Mouse (Mus musculus) skeletal muscle tissue, adult 2 months (tissue): ENCODE measurements around the gene Brpf1.

Source experiments
- DNase-seq: peaks from one replicate; pipeline ENCODE4 v3.0.0-alpha.2; 2012; ENCODE audit warnings: low read depth, low spot score

Gene Brpf1

GRCm38 (mm10) chr6:113306986-113307349 is at the start of gene Brpf1:
Brpf1 (plus strand) TSS chr6:113307137.
- DNase-seq = no peak

DNA sequence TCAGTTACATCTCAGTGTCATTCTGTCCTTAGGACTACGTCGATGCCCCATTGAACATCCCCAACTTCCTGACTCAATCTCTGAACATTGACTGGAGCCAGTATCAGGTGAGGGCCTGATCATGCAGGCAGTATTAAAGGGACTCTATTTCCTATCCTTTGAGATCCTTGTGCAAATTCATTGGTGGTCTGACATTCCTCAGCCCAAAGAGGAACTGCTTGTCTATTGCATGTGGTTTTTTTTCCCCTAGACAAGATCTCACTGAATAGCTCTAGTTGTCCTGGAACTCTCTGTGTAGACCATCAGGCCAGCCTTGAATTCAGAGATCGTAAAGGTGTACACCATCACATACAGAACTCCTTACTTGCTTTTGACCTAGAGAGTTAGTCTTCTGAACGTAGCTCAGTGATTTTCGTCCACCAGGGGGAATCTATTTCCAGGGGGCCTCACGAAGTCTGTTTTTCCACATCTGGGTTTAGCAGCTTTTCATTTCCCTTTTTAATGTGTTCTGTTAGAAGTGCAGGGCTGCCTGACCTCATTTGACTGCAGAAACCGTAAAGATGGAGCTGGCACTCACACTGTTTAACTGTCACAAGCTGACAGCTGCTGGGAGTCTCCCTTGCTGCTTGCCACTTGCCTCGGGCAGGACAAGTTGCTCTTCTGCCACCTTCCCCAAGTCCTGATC is 45.6 kb upstream of the Brpf1 start:
- no peak for DNase-seq

GRCm38 (mm10) chr6:113263531-113263930 is 43.4 kb upstream of the Brpf1 start:
- no peak for DNase-seq

- no peak for DNase-seq
These were observed 42.5 kb upstream of the Brpf1 start for GRCm38 (mm10) chr6:113264429-113264828.

DNA sequence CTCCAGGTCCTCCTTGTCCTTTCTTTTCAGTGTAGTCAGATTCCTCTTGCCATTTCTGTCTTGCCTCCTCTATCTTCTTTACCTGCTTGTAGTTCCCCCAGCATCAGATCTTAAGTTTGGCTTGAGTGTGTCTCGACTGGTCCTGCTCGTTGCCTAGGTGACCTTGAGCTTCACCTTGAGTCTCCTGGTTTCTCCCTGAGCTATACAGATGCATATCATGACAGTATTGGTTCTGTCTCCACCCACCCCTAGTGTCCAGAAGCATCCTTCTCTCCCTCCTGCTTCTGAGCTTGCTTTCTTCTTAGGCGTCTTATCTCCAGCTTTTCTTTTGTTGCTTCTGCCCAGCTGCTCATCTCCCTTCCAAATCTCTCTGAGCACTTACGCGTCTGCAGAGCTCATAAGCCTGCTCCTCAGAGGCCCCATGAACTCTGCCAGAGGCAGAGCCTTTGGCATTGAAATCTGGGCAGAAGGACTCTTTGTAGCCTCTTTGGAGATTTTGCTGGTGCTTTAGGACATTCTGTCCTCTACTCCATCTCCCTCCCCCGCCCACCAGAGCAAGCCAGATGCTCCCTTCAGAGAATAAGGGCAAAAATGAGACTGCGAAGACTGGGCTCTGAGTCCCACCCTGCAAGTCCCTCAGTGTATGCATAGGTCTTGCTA is 39.8 kb upstream of the Brpf1 start:
- no peak for DNase-seq

GRCm38 (mm10) chr6:113267988-113268387 is 38.9 kb upstream of the Brpf1 start:
- no peak for DNase-seq

- DNase-seq = no peak
These were observed 34.6 kb upstream of the Brpf1 start for GRCm38 (mm10) chr6:113272365-113272764.

GRCm38 (mm10) chr6:113276846-113277245 is 30.1 kb upstream of the Brpf1 start:
- no peak for DNase-seq

- DNase-seq = no peak
These were observed 25.3 kb upstream of the Brpf1 start for GRCm38 (mm10) chr6:113281676-113282075.

GRCm38 (mm10) chr6:113282101-113282802 is 24.7 kb upstream of the Brpf1 start, which contains the start of gene Cpne9:
Cpne9 (plus strand) TSS chr6:113282307.
- DNase-seq = no peak

GRCm38 (mm10) chr6:113282969-113283368 is 24.0 kb upstream of the Brpf1 start:
- DNase-seq = no peak

GRCm38 (mm10) chr6:113283500-113283899 is 23.4 kb upstream of the Brpf1 start:
- no peak for DNase-seq

- DNase-seq = no peak
These were observed 22.0 kb upstream of the Brpf1 start for GRCm38 (mm10) chr6:113284931-113285330.

GRCm38 (mm10) chr6:113286316-113286715 is 20.6 kb upstream of the Brpf1 start:
- DNase-seq = no peak

- DNase-seq = no peak
These were observed 19.7 kb upstream of the Brpf1 start for GRCm38 (mm10) chr6:113287236-113287635.

DNA sequence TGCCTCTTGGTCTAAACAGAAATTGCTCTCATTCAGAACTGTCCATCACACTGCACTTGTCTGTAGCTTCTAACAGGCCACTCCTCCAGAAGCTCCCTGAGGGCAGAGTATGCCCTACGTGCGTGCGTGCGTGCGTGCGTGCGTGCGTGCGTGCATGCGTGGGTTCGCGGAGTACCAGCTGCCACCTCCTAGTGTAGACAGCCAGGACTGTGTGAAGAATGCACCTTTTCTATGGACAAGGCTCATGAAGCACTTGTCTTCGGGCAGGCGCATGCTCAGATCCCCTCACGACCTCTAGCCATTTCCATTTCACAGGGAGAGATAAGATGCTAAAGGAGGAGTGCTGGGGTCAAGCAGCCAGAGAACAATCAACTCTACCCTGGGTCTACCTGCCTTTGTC is 17.6 kb upstream of the Brpf1 start:
- no peak for DNase-seq

GRCm38 (mm10) chr6:113290346-113290745 is 16.6 kb upstream of the Brpf1 start:
- no peak for DNase-seq

DNA sequence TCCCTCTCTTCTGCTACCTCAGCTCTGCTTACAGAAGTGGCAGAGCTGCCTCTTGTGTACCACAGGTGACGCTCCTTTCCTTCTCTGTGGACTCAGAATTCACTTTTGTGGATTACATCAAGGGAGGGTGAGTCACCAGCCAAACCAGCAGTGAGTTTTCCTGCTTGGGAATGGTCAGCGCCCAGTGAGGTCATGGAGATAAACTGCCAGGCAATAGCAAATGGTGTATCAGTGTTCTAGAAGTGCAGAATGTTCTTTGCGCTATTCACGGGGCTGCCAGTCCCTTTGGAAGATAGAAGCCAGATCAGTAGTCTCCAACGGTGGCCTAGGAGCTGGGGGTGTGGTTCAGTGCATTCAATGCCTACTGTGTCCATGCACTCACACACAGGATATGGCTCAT is 14.0 kb upstream of the Brpf1 start:
- no peak for DNase-seq

DNA sequence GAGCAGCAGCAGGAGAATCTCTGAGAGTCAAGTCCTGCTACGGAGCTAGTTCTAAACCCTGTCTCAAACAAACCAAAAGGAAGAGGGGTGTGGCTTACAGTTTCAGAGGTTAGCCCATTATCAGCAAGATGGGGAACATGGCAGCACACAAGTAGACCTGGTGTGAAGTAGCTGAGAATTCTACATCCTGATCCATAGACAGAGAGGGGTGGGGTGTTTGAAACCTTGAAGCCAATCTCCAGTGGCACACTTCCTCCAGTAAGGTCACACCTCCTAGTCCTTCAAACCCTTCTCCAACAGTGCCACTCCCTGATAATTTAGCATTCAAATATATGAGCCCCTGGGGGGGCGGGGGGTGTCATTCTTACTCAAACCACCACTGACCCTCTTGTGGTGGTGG is 10.9 kb upstream of the Brpf1 start:
- DNase-seq = no peak

DNA sequence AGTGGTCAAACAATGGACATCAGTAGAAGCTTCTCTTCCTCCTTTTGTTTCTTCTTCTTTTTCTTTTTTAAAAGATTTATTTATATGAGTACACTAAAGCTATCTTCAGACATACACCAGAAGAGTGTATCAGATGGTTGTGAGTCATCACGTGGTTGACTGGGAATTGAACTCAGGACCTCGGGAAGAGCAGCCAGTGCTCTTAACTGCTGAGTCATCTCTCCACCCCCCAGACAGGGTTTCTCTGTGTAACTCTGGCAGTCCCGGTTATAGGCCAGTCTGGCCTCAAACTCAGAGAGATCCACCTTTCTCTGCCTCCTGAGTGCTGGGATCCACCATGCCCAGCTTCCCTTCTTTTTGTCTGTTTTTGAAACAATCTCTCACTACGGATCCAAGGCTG is 10.3 kb upstream of the Brpf1 start:
- no peak for DNase-seq

GRCm38 (mm10) chr6:113301350-113301749 is 5.6 kb upstream of the Brpf1 start:
- DNase-seq = no peak

GRCm38 (mm10) chr6:113302258-113302657 is 4.7 kb upstream of the Brpf1 start:
- peak; percentile 76 for DNase-seq
